Mouse (Mus musculus): ENCODE results near the gene Sik2. TPM values are rescaled to one million over a fixed set of nuclear protein-coding genes. Genes with fewer than 3 reads are reported as not detected.

Sik2 gene
- polyA plus RNA-seq, 1 experiment from 2014 or later = 9.2 TPM

DNA sequence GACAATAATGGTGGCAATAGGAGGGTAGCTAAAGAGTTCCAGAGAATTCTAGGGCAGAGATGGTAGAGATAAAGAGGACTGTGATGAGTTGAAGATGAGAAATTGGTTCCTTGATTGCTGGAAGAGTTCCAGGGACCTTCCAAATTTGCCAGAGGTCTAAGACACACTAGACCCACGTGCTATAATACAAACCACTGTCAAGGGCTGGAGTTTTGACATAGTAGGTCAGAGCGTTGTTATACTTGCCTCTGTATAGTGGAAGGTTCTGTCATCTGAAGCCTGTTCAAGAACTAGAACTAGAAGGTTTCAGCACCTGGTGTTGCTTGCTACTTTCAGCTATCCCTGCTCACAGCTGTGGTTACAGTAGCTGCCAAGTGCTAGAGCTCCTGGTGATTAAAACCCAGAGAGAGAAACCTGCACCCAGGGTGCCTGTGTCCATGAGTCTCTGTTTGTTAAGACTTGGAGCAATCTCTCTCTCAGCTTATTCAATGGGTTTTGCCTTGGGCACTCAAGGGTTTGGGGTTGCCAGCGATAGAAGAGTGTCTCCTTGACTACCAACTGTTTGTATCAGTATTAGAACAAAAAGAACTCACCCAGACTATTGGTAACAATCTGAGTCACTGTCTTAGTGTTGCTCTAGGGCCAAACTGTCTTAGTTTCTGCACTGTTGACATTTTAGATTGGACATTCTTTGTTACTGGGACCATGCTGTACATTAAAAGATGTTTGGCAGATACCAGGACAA, 24.1 kb upstream of the Sik2 start:
- no peaks in the 10 kb centered on the region for H3K4me1 ChIP-seq (replicated peaks; ENCODE audit: control insufficient read depth, insufficient read depth, low read length)
- H3K27me3 ChIP-seq (replicated peaks; ENCODE audit: control insufficient read depth, insufficient read depth, low read length) = no peaks in the 10 kb centered on the region
- H3K9me3 ChIP-seq (ENCODE audit: control insufficient read depth) = no peaks in the 10 kb centered on the region
- no peaks in the 10 kb centered on the region for H3K36me3 ChIP-seq (ENCODE audit: control insufficient read depth, insufficient read depth)
- 67% methylated on average over 3 of the region's 3 CpGs for WGBS
- no peak overlapping the region for H3K4me2 ChIP-seq (replicated peaks; ENCODE audit: low read depth)
- ATAC-seq = no peak
- no peak overlapping the region for H3K4me3 ChIP-seq (ENCODE audit: low read depth, low read length)
- no peak for TF ChIP-seq CTCF (IDR thresholded peaks at IDR 0.05; ENCODE audit: low read depth)
- no peak overlapping the region for H3K9ac ChIP-seq (ENCODE audit: low read depth, low read length)
- H3K27ac ChIP-seq (ENCODE audit: low read depth, low read length) = no peak overlapping the region

DNA sequence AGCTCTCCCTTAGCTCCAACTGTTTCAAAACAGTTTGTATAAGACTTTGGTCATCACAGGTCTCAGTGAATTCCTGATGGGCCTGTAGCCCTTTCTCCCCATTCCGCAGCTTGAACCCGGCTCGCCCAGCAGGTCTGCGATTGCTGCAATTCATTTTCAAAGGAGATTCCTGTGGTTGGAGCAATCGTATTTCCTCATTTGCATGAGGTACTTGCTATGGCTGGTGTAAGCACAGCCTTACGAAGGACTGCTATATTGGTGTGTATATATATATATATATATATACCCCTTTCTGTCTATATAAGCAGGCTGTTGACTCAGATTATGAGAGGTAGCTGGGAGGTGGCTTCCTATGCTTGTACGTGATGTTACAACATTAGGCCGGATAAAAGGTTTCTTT, 23.4 kb upstream of the Sik2 start:
- Histone ChIP-seq H3K36me3 (ENCODE audit: control insufficient read depth, insufficient read depth) (no peaks in the 10 kb centered on the region), H3K9ac (ENCODE audit: low read depth, low read length) (no peak overlapping the region), H3K27ac (ENCODE audit: low read depth, low read length) (no peak overlapping the region), H3K27me3 (replicated peaks; ENCODE audit: control insufficient read depth, insufficient read depth, low read length) (no peaks in the 10 kb centered on the region), H3K4me2 (replicated peaks; ENCODE audit: low read depth) (no peak overlapping the region), H3K4me3 (ENCODE audit: low read depth, low read length) (no peak overlapping the region), H3K9me3 (ENCODE audit: control insufficient read depth) (no peaks in the 10 kb centered on the region), H3K4me1 (replicated peaks; ENCODE audit: control insufficient read depth, insufficient read depth, low read length) (no peaks in the 10 kb centered on the region)
- 70% methylated on average over 8 of the region's 8 CpGs for WGBS
- no peak for ATAC-seq
- TF ChIP-seq CTCF (IDR thresholded peaks at IDR 0.05; ENCODE audit: low read depth) = no peak

DNA sequence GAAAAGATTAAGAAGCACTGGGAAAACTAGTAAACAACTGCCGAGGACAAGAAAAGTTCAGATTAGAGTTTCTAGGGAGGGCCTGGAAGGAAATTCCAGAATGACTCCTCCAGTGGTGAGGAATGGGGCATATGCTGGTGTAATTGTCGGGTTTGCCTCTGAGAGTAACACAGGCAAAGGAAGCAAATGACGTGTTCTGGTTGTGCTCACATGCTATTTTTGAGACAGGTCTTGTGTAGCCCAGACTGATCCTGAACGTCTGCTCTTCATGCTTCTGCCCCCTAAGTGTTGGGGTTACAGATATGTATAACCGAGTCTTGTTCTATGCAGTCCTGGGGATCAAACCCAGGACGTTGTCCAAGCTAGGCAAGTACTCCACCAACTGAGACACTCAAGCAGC, 22.7 kb upstream of the Sik2 start:
- Histone ChIP-seq H3K27me3 (replicated peaks; ENCODE audit: control insufficient read depth, insufficient read depth, low read length) (no peaks in the 10 kb centered on the region), H3K27ac (ENCODE audit: low read depth, low read length) (no peak overlapping the region), H3K4me2 (replicated peaks; ENCODE audit: low read depth) (no peak overlapping the region), H3K4me1 (replicated peaks; ENCODE audit: control insufficient read depth, insufficient read depth, low read length) (no peaks in the 10 kb centered on the region), H3K9me3 (ENCODE audit: control insufficient read depth) (no peaks in the 10 kb centered on the region), H3K9ac (ENCODE audit: low read depth, low read length) (no peak overlapping the region), H3K36me3 (ENCODE audit: control insufficient read depth, insufficient read depth) (no peaks in the 10 kb centered on the region), H3K4me3 (ENCODE audit: low read depth, low read length) (no peak overlapping the region)
- WGBS = 59% methylated on average over 6 of the region's 6 CpGs
- TF ChIP-seq CTCF (IDR thresholded peaks at IDR 0.05; ENCODE audit: low read depth) = no peak
- no peak for ATAC-seq

DNA sequence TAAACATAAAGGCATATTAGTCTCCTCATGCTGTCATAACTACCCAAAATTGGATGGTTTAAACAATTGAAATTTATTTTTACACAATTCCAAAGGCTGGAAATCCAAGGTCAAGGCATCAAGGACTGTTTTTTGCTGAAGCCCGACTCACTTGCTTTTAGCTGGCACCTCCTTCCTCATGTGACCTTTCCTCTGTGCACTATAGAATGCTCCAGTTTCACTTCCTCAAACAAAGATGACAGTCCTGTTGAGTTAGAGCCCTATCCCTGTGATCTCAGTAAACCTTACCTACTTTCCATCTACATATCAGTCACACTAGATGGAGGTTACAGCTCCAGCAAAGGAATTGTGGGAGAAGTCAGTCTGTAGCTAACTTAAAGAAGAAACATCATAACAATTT, 21.3 kb upstream of the Sik2 start:
- no peak for ATAC-seq
- Histone ChIP-seq H3K9me3 (ENCODE audit: control insufficient read depth) (no peaks in the 10 kb centered on the region), H3K9ac (ENCODE audit: low read depth, low read length) (no peak overlapping the region), H3K4me1 (replicated peaks; ENCODE audit: control insufficient read depth, insufficient read depth, low read length) (no peaks in the 10 kb centered on the region), H3K4me3 (ENCODE audit: low read depth, low read length) (no peak overlapping the region), H3K27ac (ENCODE audit: low read depth, low read length) (no peak overlapping the region), H3K36me3 (ENCODE audit: control insufficient read depth, insufficient read depth) (no peaks in the 10 kb centered on the region), H3K27me3 (replicated peaks; ENCODE audit: control insufficient read depth, insufficient read depth, low read length) (no peaks in the 10 kb centered on the region), H3K4me2 (replicated peaks; ENCODE audit: low read depth) (no peak overlapping the region)
- 14% methylated on average over 1 of the region's 1 CpGs for WGBS
- no peak for TF ChIP-seq CTCF (IDR thresholded peaks at IDR 0.05; ENCODE audit: low read depth)

DNA sequence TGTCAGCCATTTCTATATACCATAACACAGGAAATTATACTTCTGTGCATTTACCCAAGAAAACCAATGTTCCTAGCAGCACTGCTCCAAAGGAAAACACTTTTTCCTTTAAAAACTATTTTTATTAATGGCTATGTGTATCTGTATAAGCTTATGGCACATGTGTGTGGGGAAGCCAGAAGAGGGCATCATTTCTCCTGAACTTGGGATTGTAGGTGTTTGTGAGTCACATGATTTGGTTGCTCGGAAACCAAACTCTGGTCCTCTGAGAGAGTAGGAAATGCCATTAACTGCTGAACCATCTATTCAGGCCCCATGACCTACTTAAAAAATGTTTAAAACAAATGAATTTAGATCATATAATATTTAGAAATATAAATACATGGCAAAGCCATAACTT, 18.1 kb upstream of the Sik2 start:
- Histone ChIP-seq H3K4me2 (replicated peaks; ENCODE audit: low read depth) (no peak overlapping the region), H3K27ac (ENCODE audit: low read depth, low read length) (no peak overlapping the region), H3K4me3 (ENCODE audit: low read depth, low read length) (no peak overlapping the region), H3K36me3 (ENCODE audit: control insufficient read depth, insufficient read depth) (no peaks in the 10 kb centered on the region), H3K27me3 (replicated peaks; ENCODE audit: control insufficient read depth, insufficient read depth, low read length) (no peaks in the 10 kb centered on the region), H3K9me3 (ENCODE audit: control insufficient read depth) (no peaks in the 10 kb centered on the region), H3K9ac (ENCODE audit: low read depth, low read length) (no peak overlapping the region), H3K4me1 (replicated peaks; ENCODE audit: control insufficient read depth, insufficient read depth, low read length) (no peaks in the 10 kb centered on the region)
- no peak for ATAC-seq
- 88% methylated on average over 1 of the region's 1 CpGs for WGBS
- TF ChIP-seq CTCF (IDR thresholded peaks at IDR 0.05; ENCODE audit: low read depth) = peak; percentile 26; the same call in 1 of the 2 replicates

DNA sequence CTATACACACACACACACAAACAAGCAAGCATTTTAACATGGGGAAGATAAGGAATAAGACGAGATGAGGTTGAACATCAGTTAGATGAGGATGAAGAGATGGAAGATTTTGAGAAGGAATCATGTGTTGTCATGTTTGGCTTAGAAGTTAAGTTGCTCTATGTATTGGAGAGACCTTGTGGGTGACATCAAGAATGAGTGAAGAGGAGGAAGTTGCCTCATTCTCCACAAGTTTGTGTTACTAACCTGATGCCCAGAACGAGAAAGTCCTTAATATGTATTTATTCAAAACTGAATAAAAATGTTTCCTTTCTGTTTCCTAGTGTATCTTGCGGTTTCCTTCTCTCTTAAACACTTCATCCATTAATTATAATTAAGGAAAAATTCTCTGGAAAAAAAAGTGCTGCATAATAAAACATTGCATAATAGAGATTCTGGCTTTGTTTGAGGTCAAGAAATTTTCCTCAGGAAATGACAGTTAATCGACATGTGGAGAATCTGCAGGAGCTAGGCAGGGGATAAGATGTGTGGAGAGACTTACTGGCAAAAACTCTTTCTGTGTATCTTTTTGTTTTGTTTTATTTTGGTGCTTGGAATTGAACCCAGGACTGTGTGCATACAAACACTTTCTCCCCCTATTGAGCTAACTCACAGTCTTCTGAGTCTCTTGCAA, 12.4 kb upstream of the Sik2 start:
- Histone ChIP-seq H3K9ac (ENCODE audit: low read depth, low read length) (no peak overlapping the region), H3K36me3 (ENCODE audit: control insufficient read depth, insufficient read depth) (no peaks in the 10 kb centered on the region), H3K27me3 (replicated peaks; ENCODE audit: control insufficient read depth, insufficient read depth, low read length) (no peaks in the 10 kb centered on the region), H3K4me1 (replicated peaks; ENCODE audit: control insufficient read depth, insufficient read depth, low read length) (no peaks in the 10 kb centered on the region), H3K4me3 (ENCODE audit: low read depth, low read length) (no peak overlapping the region), H3K4me2 (replicated peaks; ENCODE audit: low read depth) (no peak overlapping the region), H3K27ac (ENCODE audit: low read depth, low read length) (no peak overlapping the region), H3K9me3 (ENCODE audit: control insufficient read depth) (no peaks in the 10 kb centered on the region)
- WGBS = 78% methylated on average over 4 of the region's 4 CpGs
- no peak for ATAC-seq
- TF ChIP-seq CTCF (IDR thresholded peaks at IDR 0.05; ENCODE audit: low read depth) = no peak
